Mouse (Mus musculus) brown adipose tissue, adult 24 weeks (tissue): Measurements from ENCODE around the gene Creg1. TPM values are rescaled to one million over a fixed set of nuclear protein-coding genes. Genes with fewer than 3 reads are reported as not detected.

Experiments
- H3K27ac ChIP-seq: fragments of 200-500 bp; replicated peaks from 2 replicates; pipeline ENCODE4 v1.5.1; 2012; ENCODE audit warnings: low read depth, mild to moderate bottlenecking, low read length
- H3K4me1 ChIP-seq: fragments of 200-500 bp; 2 replicates; pipeline ENCODE4 v1.6.1; 2012; ENCODE audit warnings: low read length, mixed read lengths; ENCODE audit not compliant: control insufficient read depth, insufficient read depth, insufficient read length
- H3K4me3 ChIP-seq: fragments of 200-500 bp; 2 replicates; pipeline ENCODE4 v1.5.1; 2012; ENCODE audit warnings: low read depth, mild to moderate bottlenecking, low read length, moderate library complexity; ENCODE audit not compliant: insufficient read depth
- polyA plus RNA-seq: library from polyadenylated mRNA; stranded (reverse); fragments of >200 nt; gene quantifications from 2 replicates; pipeline ENCODE4 v1.2.4, GENCODE M21; 2012; ENCODE audit not compliant: missing spikeins, insufficient read depth, insufficient read length

Creg1 gene
- polyA plus RNA-seq, 1 experiment: 109 TPM

DNA sequence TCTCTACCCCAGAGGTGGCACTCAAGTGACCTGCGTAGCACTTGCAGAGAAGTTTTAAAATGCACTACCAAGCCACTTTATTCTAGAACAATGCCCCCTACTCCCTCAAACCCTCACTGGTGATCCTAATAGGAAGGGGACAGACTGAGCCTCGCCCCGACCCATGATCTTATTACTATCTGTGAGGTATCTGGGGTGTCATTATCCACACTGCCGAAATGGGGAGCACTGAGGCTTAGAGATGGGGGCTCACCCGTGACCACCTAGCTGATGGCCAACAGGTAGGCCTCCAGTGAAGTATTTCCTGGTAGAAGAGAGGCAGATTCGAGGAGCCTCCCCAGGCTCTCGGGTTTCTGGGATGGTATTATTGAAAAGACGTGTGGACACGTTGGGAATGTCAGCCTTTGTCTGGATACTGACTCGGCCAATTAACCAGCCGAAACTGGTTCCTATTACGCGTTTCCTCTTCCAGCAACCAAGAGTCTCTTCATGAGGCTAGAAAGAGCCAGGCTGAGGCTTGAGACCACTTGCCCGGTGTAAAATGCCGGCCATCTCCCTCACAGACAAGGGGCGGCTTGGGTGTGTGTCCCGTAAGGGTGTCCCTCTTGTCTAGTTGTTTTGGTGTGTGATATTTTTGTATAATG is 2.2 kb downstream of the Creg1 start:
- Histone ChIP-seq H3K27ac (peak overlapping the region; percentile 56), H3K4me1 (peaks cover 10% of the 10 kb centered on the region), H3K4me3 (no peak overlapping the region)

GRCm38 (mm10) chr1:165766295-165766890 is 2.8 kb downstream of the Creg1 start:
- peaks cover 10% of the 10 kb centered on the region for H3K4me1 ChIP-seq
- H3K4me3 ChIP-seq: no peak overlapping the region
- H3K27ac ChIP-seq: peak overlapping the region; percentile 56

DNA sequence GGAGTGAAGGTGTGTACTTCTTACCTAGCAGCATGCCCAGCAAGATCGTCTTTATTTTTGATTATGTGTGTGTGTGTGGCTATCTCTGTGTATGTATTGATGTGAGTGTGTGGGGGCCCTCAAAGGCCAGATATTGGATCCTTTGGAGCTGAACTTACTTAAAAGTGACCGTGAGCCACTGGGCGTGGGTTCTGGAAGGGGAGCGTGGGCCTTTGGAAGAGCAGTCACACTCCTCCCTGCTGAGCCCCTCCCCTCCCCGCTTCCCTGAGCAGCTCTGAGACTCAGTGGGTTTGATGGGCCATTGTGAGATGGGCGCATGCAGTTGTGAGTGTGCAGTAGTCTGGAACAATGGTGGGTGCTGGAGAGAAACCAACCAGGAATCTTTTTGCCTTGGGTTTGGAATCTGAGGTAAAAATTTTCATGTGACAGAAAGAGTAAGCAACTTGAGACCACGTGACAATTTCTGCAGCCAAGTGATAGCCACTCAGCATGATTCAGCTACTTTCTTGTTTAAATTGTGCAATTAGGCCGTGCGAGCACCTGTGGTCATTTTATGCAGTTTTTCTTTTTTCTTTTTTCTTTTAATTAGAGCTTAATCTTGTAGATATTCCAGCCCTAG is 5.5 kb downstream of the Creg1 start:
- H3K4me1 ChIP-seq: peaks cover 10% of the 10 kb centered on the region
- H3K4me3 ChIP-seq: no peak overlapping the region
- H3K27ac ChIP-seq: no peak overlapping the region

DNA sequence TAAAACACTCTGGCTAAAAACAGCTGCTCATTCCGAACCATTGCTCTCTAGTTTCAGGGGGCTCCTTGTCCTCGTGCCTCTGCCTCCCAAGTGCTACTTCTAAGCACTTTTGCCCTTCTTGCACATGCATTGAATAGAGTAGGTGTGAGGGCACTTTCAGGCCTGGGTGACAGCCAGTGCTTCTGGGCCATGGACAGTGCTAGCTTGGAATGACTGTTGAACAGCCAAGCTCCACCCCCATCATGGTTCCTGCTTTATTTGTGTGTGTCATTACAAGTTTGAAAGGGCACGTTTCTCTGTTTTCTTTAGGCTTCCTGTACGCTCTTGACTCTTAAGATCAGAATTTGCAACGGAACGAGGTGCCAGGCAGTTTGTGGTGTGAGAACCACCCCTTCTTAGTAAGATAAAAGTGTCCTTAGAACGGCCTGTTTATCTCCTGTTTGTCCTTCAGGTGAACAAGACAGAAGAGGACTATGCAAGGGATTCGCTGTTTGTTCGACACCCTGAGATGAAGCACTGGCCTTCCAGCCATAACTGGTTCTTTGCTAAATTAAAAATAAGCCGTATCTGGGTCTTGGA is 6.7 kb downstream of the Creg1 start:
- peaks cover under 1% of the 10 kb centered on the region for H3K4me1 ChIP-seq
- H3K4me3 ChIP-seq: no peak overlapping the region
- H3K27ac ChIP-seq: no peak overlapping the region

- H3K4me3 ChIP-seq: no peak overlapping the region
- H3K27ac ChIP-seq: no peak overlapping the region
- no peaks in the 10 kb centered on the region; the same call in none of the 2 replicates for H3K4me1 ChIP-seq
Measured at GRCm38 (mm10) chr1:165771491-165771897, 7.9 kb downstream of the Creg1 start.

GRCm38 (mm10) chr1:165771998-165772397 is 8.5 kb downstream of the Creg1 start:
- Histone ChIP-seq H3K4me3 (no peak overlapping the region), H3K27ac (no peak overlapping the region), H3K4me1 (no peaks in the 10 kb centered on the region; the same call in none of the 2 replicates)

DNA sequence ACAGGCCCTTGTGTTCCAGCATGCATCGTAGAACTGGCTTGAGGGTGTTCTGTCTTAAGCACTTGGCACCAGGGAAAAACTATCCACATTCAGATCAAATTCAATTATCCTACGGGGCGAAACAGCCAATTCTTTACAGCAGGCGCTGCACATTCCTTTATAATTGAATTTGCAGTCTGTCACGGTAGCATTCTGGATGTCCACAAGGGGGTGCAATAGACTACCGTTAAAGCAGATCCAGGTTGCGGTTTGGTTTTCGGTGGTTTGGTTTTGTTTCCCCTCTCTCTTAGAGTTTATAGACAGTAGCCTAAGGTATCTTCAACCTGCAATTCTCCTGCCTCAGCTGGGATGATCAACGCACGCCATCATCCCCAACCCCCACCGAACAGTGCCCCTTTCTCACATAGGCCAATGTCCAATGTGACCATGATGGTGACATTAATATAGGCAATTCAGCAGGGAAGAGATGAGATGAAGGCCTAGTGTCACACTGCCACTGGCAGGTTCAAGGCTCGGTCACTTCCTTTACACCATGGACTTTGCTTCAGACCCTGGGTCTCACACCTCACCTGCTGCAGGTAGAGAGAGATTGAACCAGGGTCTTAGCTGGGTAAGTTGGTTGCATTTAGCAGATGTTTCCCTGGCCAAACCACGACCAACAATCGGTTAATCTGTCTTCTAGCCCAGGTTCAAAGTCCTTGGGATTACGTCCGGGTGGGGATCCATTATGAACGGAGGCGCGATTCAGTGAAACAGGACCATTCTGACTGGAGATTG is 12.2 kb downstream of the Creg1 start:
- no peaks in the 10 kb centered on the region for H3K4me1 ChIP-seq
- peak overlapping the region; percentile 26; the same call in 1 of the 2 replicates for H3K4me3 ChIP-seq

DNA sequence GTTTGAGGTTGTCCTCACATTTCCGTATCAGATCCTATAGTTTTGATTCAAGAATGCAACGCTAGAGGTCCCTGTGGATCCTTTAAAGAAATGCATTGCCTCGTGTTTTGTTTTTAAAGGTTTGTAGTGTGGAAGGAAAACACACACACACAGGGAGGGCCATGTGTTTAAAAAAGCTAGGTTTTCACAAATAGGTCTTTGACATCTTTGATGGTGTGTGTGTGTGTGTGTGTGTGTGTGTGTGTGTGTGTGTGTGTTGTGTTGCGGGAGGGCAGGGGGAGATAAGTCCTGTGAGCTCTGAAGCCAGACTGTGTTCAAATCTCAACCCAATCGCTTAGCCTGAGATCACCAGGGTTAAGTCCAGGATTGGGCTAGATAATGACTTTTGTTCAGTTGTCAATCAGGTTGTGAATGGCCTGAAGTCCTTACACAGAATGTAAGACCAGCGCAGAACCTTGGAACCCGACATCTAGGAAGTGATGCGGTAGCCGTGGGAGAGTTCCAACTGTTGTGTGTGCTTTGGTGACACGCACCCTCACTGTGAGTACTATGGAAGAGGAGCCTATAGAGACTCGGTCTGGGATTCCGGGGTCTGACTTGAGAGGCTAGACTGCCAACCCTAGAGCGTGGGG is 16.5 kb downstream of the Creg1 start:
- Histone ChIP-seq H3K27ac (peak overlapping the region; percentile 56), H3K4me1 (peaks cover 5% of the 10 kb centered on the region), H3K4me3 (peak overlapping the region; percentile 68)

More for the DNA sequence above, 12.2 kb downstream of the Creg1 start:
- H3K27ac ChIP-seq: no peak overlapping the region

GRCm38 (mm10) chr1:165780586-165781111 is 17.1 kb downstream of the Creg1 start:
- H3K27ac ChIP-seq: peak overlapping the region; percentile 95
- peak overlapping the region; percentile 68 for H3K4me3 ChIP-seq
- H3K4me1 ChIP-seq: peaks cover 5% of the 10 kb centered on the region

DNA sequence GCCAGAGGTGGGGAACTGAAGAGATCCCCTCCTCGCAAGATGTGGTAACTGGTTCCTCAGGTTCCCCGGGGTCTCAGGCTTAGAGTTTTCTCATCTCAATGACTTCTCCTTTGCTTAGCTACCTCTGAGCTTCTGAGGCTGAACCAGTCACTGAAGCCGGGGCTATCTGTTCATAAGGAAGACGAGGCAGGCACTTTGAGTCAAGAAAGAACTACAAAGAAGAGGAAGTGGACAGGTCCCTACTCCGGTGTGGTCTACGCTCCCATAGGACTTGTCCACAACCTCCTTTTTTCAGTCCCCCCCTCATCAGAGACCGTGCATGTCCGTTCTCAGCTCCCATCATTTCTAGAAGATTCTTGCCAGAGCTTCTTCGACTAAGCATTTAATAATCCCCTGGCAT is 17.9 kb downstream of the Creg1 start:
- peak overlapping the region; percentile 68 for H3K4me3 ChIP-seq
- H3K27ac ChIP-seq: peak overlapping the region; percentile 95
- H3K4me1 ChIP-seq: peaks cover 5% of the 10 kb centered on the region

DNA sequence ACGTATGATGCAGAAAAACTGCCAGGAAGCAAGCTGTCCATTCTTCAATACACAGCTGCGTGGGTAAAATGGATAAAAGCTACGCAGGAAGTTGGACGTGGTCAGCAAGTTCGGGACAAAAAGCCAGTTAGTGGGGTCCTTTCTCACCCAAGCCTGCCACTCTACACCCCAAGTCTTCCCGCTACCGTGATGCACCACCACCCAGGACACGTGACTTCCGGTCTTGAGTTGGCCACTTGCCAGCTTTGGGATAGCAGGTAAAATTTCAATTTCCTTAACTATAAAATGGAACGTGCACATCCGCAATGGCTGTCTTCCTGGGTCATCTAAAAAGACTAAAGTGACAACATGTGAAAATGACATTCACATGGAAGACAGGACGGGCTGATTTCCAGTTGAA is 18.4 kb downstream of the Creg1 start:
- Histone ChIP-seq H3K4me3 (peak overlapping the region; percentile 68), H3K27ac (peak overlapping the region; percentile 95)

GRCm38 (mm10) chr1:165786296-165786695 is 22.8 kb downstream of the Creg1 start:
- H3K4me1 ChIP-seq: peaks cover 5% of the 10 kb centered on the region
- no peak overlapping the region for H3K27ac ChIP-seq
- H3K4me3 ChIP-seq: no peak overlapping the region

More for the DNA sequence above, 18.4 kb downstream of the Creg1 start:
- H3K4me1 ChIP-seq: peaks cover 5% of the 10 kb centered on the region

GRCm38 (mm10) chr1:165788511-165788910 is 25.0 kb downstream of the Creg1 start, which contains the start of gene Cd247:
TSS of gene Cd247 (plus strand) at chr1:165788681.
- Histone ChIP-seq H3K4me3 (no peak within 1 kb of the TSS), H3K4me1 (no peaks in the 10 kb centered on the region; the same call in 1 of the 2 replicates), H3K27ac (no peak within 1 kb of the TSS)

- H3K4me1 ChIP-seq: no peaks in the 10 kb centered on the region; the same call in 1 of the 2 replicates
- no peak overlapping the region for H3K27ac ChIP-seq
- no peak overlapping the region for H3K4me3 ChIP-seq
Measured at GRCm38 (mm10) chr1:165789066-165789660, 25.6 kb downstream of the Creg1 start.
